Mouse (Mus musculus) ES-Bruce4 (cell line): ENCODE measurements around the gene Gse1. TPM values are rescaled to one million over a fixed set of nuclear protein-coding genes. Genes with fewer than 3 reads are reported as not detected.
A peak's percentile ranks its signal among the peaks of the same experiment; 100 is the strongest.

Source experiments
- H3K27ac ChIP-seq: 2 replicates; pipeline ENCODE4 v1.5.1; 2012; ENCODE audit warnings: low read length, inconsistent platforms; ENCODE audit not compliant: insufficient read depth
- H3K27me3 ChIP-seq: 2 replicates; pipeline ENCODE4 v1.6.1; 2012; ENCODE audit warnings: mild to moderate bottlenecking, low read length, inconsistent platforms; ENCODE audit not compliant: control insufficient read depth, poor library complexity, insufficient read depth, severe bottlenecking
- H3K36me3 ChIP-seq: 2 replicates; pipeline ENCODE4 v1.6.1; 2012; ENCODE audit warnings: inconsistent platforms, mild to moderate bottlenecking, low read length, moderate library complexity; ENCODE audit not compliant: control insufficient read depth, poor library complexity, insufficient read depth, severe bottlenecking
- H3K4me1 ChIP-seq: one replicate; pipeline ENCODE4 v1.8.1; 2011; ENCODE audit warnings: low read length; ENCODE audit not compliant: control insufficient read depth, insufficient read depth
- H3K4me3 ChIP-seq: 2 replicates; pipeline ENCODE4 v1.5.1; 2011; ENCODE audit warnings: low read depth, mild to moderate bottlenecking, low read length
- H3K9ac ChIP-seq: 2 replicates; pipeline ENCODE4 v1.6.1; 2012; ENCODE audit warnings: low read depth, mild to moderate bottlenecking, inconsistent platforms; ENCODE audit not compliant: poor library complexity, severe bottlenecking
- H3K9me3 ChIP-seq: replicated peaks from 2 replicates; pipeline ENCODE4 v1.6.1; 2012; ENCODE audit warnings: mild to moderate bottlenecking, low read length, inconsistent platforms; ENCODE audit not compliant: control insufficient read depth, poor library complexity, insufficient read depth, severe bottlenecking
- CTCF ChIP-seq: IDR thresholded peaks from one replicate; pipeline ENCODE4 v1.8.1; 2011; ENCODE audit warnings: low read depth, low read length
- EP300 ChIP-seq: IDR thresholded peaks from 2 replicates; pipeline ENCODE4 v1.6.1; 2011; ENCODE audit warnings: low read depth, low read length; ENCODE audit not compliant: insufficient read depth
- POLR2A ChIP-seq: IDR thresholded peaks from one replicate; pipeline ENCODE4 v1.8.1; 2011; ENCODE audit warnings: low read length; ENCODE audit not compliant: insufficient read depth
- polyA plus RNA-seq: library from polyadenylated mRNA; stranded (reverse); fragments of >200 nt; gene quantifications from 2 replicates; pipeline ENCODE4 v1.2.4, GENCODE M21; 2011; ENCODE audit warnings: low read depth; ENCODE audit not compliant: missing spikeins, insufficient read depth, insufficient read length

Gene Gse1
- polyA plus RNA-seq, 1 experiment = 31.8 TPM

GRCm38 (mm10) chr8:120190810-120191413, 37.3 kb upstream of the Gse1 start:
- H3K4me1 ChIP-seq = no peaks in the 10 kb centered on the region
- TF ChIP-seq EP300 = no peak
- TF ChIP-seq CTCF = peak; percentile 1
- H3K27ac ChIP-seq = no peak overlapping the region
- peaks cover 3% of the 10 kb centered on the region; the same call in 1 of the 2 replicates for H3K9me3 ChIP-seq
- no peaks in the 10 kb centered on the region for H3K36me3 ChIP-seq
- no peaks in the 10 kb centered on the region for H3K27me3 ChIP-seq
- 0 out of 2 replicates have a peak overlapping the region, but pooled peaks have one; percentile 5 for H3K4me3 ChIP-seq
- H3K9ac ChIP-seq = peak overlapping the region; percentile 33; the same call in 1 of the 2 replicates

- Histone ChIP-seq H3K4me3 (no peak overlapping the region), H3K9me3 (peaks cover 3% of the 10 kb centered on the region; the same call in 1 of the 2 replicates), H3K36me3 (no peaks in the 10 kb centered on the region), H3K27ac (no peak overlapping the region), H3K9ac (no peak overlapping the region), H3K4me1 (no peaks in the 10 kb centered on the region), H3K27me3 (no peaks in the 10 kb centered on the region)
- TF ChIP-seq EP300 = no peak
- no peak for TF ChIP-seq CTCF
- no peak for TF ChIP-seq POLR2A
These were observed 36.6 kb upstream of the Gse1 start for GRCm38 (mm10) chr8:120191633-120192032.

- H3K27ac ChIP-seq = no peak overlapping the region
- H3K36me3 ChIP-seq = no peaks in the 10 kb centered on the region
- H3K27me3 ChIP-seq = no peaks in the 10 kb centered on the region
- TF ChIP-seq EP300 (no peak), POLR2A (no peak), CTCF (no peak)
- H3K9me3 ChIP-seq = peaks cover 3% of the 10 kb centered on the region; the same call in 1 of the 2 replicates
- no peak overlapping the region for H3K4me3 ChIP-seq
- no peaks in the 10 kb centered on the region for H3K4me1 ChIP-seq
- H3K9ac ChIP-seq = no peak overlapping the region
These were observed 36.1 kb upstream of the Gse1 start for GRCm38 (mm10) chr8:120192118-120192517.

GRCm38 (mm10) chr8:120201351-120201750, 26.9 kb upstream of the Gse1 start:
- Histone ChIP-seq H3K4me3 (no peak overlapping the region), H3K27me3 (no peaks in the 10 kb centered on the region), H3K9ac (no peak overlapping the region), H3K27ac (no peak overlapping the region), H3K9me3 (peaks cover 10% of the 10 kb centered on the region), H3K36me3 (no peaks in the 10 kb centered on the region), H3K4me1 (no peaks in the 10 kb centered on the region)
- no peak for TF ChIP-seq EP300
- TF ChIP-seq CTCF = no peak
- no peak for TF ChIP-seq POLR2A

GRCm38 (mm10) chr8:120202546-120202945, 25.7 kb upstream of the Gse1 start:
- Histone ChIP-seq H3K36me3 (no peaks in the 10 kb centered on the region), H3K27me3 (no peaks in the 10 kb centered on the region), H3K27ac (no peak overlapping the region), H3K9ac (no peak overlapping the region), H3K4me3 (no peak overlapping the region), H3K4me1 (no peaks in the 10 kb centered on the region), H3K9me3 (peaks cover 10% of the 10 kb centered on the region)
- no peak for TF ChIP-seq EP300
- TF ChIP-seq POLR2A = no peak
- no peak for TF ChIP-seq CTCF

- TF ChIP-seq CTCF (no peak), EP300 (no peak), POLR2A (no peak)
- H3K9me3 ChIP-seq = peaks cover 5% of the 10 kb centered on the region
These were observed 23.4 kb upstream of the Gse1 start for GRCm38 (mm10) chr8:120204736-120205360.

More at GRCm38 (mm10) chr8:120204736-120205360, 23.4 kb upstream of the Gse1 start:
- no peak overlapping the region for H3K4me3 ChIP-seq
- no peaks in the 10 kb centered on the region for H3K27me3 ChIP-seq
- H3K9ac ChIP-seq = no peak overlapping the region
- no peaks in the 10 kb centered on the region for H3K4me1 ChIP-seq
- H3K36me3 ChIP-seq = no peaks in the 10 kb centered on the region
- H3K27ac ChIP-seq = no peak overlapping the region
